Mouse (Mus musculus) megakaryocyte-erythroid progenitor cell, adult 5 weeks (primary cell): Measurements from ENCODE around the gene Rbx1. TPM values are rescaled to one million over a fixed set of nuclear protein-coding genes. Genes with fewer than 3 reads are reported as not detected.

Experiments used
- polyA plus RNA-seq: library from polyadenylated mRNA; stranded (reverse); fragments of >175 nt; gene quantifications from 2 replicates; pipeline ENCODE4 v1.2.3, GENCODE M21; 2012

Gene Rbx1
- polyA plus RNA-seq, result 44.2 and 48.9 TPM in 2 replicates

GRCm38 (mm10) chr15:81465901-81466737 lies at the start of gene Rbx1:
Gene Rbx1 (plus strand): TSS chr15:81466296.

Other genes with a start within 250 kb of the Rbx1 start
- 0.03 and 0.11 TPM in 2 replicates for gene Mchr1, start 230.8 kb upstream of the Rbx1 start, polyA plus RNA-seq
- 2.8 and 3.1 TPM in 2 replicates for gene Slc25a17, start 105.5 kb upstream of the Rbx1 start, polyA plus RNA-seq
- 262 and 346 TPM in 2 replicates for gene St13, start 66.2 kb upstream of the Rbx1 start, polyA plus RNA-seq
- gene Xpnpep3, start 66.2 kb upstream of the Rbx1 start, polyA plus RNA-seq, result 0.37 and 0.47 TPM in 2 replicates
- 0.11 TPM in 1 of 2 replicates, not detected in the other for gene Dnajb7, start 58.0 kb upstream of the Rbx1 start, polyA plus RNA-seq
- 20.2 and 26.6 TPM in 2 replicates for gene Ep300, start 119.1 kb downstream of the Rbx1 start, polyA plus RNA-seq
- 12.5 and 14.7 TPM in 2 replicates for gene L3mbtl2, start 197.6 kb downstream of the Rbx1 start, polyA plus RNA-seq
- gene Chadl, start 231.0 kb downstream of the Rbx1 start, polyA plus RNA-seq, result 1.6 and 2.5 TPM in 2 replicates